Mouse (Mus musculus) left cerebral cortex, postnatal 10 days (tissue): ENCODE data around the gene Scgb3a1. TPM values are rescaled to one million over a fixed set of nuclear protein-coding genes. Genes with fewer than 3 reads are reported as not detected.

Source experiments
- DNase-seq, 2 experiments: peaks; one replicate each; pipeline ENCODE4 v3.0.0; 2021 to 2022; ENCODE audit warnings: low spot score in 2 of 2, mixed read lengths in 1 of 2; ENCODE audit errors: extremely low spot score in 1 of 2
- intact Hi-C: fragments of 180-260 bp; cut with DNase I; formaldehyde crosslinking; loops from one replicate; pipeline ENCODE4 v1.15.1; 2025
- total RNA-seq, 2 experiments: library from RNA; stranded (reverse); gene quantifications; 2 replicates each; pipeline ENCODE4 v1.2.3; 2021

The Scgb3a1 gene
- total RNA-seq, 2 experiments from 2014 or later, result not detected

DNA sequence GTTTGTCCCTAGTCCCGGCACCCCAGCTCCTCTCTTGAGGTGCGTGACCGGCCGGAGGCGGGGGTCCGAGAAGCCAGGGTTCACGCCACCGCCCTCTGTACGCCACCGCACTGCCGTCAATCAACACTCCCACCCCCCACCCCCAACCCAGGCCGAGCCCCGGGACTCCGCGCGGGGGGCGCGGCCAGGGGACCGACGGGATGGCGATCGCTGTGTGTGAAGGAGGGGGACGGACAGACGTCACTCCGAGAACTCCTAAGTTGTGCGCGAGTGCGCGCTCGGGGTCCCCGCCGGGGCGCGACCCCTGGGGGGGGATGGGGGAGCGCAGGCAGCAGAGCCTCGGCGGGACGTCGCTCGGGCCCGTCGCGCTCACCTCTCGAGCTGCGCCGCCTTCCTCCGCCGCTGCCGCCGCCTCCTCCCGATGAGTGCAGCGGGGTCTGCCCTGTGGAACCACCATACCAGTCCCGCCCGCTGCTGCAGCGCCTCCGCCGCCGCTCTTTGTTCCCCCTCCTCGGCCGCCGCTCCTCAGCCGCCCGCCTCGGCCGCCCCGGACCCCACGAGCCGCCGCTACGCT, 48.7 kb downstream of the Scgb3a1 start:
- DNase-seq, result peak in 1 of 2 experiments; percentile 68
- intact Hi-C loops, result loop anchor here (5.0 kb wide), 1 partner anchor 135 kb away; the partner anchor contains the start of gene Mapk9

DNA sequence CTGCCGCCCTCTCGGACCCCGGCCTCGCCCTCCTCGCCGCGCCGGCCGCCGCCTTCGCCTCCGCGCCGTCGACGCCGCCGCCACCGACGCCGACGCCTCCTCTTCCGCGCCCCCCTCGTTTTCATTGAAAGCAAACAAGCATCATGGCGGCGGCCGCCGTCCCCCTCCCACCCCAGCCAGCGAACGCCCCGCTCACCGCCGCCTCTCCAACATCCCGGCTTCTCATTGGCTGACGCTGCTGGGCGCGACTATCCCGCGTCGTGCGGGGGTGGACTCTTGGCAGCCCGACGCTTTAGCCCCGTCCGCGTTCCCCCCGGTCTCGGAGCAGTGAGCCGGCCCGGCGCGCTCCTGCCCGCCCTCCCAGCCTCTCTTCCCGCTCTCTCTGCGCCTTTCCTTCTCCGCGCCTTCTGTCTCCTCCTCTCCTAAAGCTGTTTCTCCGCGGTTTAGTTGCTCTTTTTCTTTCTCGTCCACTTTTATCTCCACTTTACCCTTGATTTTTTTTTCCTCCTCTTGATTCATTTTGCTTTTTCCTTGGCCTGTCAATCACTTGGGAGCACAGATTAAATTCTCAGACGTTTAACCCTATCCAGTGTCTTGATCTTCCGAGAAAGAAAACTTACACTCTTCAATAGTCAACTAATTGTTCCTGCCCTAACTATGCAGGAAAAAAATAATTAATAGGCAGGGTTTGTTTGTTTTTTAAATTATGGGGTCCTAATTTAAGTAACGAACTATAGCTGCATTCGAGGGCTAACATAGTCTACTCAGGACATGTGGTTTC, 49.3 kb downstream of the Scgb3a1 start, which contains the start of gene Cnot6:
Gene Cnot6 (minus strand): TSS at position 169 of the 781 bp plus-strand sequence.
- DNase-seq, result peak; percentile 96 to 99

DNA sequence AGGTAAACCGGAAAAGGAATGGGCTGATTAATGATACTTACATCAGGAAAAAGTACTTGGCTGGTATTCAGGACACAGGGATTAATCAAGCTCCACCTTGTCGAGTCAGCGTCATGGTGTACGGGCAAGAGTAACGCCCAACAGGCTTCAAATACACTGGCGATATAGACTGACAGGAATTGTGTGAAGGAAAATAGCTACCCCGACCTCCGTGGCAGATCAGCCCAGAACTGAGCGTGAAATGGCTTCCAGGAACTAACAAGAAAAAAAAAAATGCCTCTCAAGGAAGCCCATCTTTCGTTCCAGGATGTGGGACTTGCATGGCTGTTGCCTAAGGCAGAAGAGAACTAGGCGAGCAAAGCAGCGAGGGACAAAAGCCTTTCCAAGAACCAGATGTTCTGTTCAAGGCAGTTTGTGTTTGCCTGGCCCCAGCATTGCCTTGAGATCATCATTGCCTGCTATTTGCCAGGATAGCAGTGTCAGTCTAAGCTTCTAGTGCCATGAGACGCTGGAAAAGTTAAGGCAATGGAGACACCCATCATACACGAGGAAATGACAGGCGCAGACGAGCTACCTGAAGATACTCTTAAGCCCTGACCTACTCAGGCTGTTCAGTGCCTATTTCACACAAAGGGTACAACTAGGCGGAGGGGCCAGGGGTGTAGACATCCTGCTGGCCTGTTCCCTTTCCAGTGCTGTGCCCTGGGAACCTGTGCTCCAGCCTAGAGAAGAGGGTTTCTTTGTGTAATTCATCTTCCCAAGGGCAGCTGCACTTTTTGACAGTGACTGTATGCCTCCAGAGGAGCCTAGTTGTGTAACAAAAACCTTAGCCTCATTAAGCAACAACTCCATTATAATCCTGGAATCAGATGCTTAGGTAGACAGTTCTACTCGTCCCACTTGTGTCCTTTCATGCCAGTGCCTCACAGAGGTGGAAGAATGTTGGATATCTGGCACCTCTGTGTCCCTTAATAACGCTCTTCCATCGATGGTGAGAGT, 50.2 kb downstream of the Scgb3a1 start:
- intact Hi-C loops, result loop anchor here (5.0 kb wide), 1 partner anchor 134 kb away; the partner anchor contains the start of gene Mapk9
- DNase-seq, result no peak

More for the DNA sequence above, 49.3 kb downstream of the Scgb3a1 start, which contains the start of gene Cnot6:
- intact Hi-C loops, result loop anchor here (5.0 kb wide), 1 partner anchor 135 kb away; the partner anchor contains the start of gene Mapk9

Other genes starting within 250 kb of the Scgb3a1 start
- not detected for gene Olfr1389, start 240.5 kb upstream of the Scgb3a1 start, total RNA-seq
- under 1 TPM; 0.30 to 0.54 TPM for gene Olfr1388, start 227.0 kb upstream of the Scgb3a1 start, total RNA-seq
- not detected for gene Olfr1387, start 208.3 kb upstream of the Scgb3a1 start, total RNA-seq
- not detected for gene Olfr1386, start 198.6 kb upstream of the Scgb3a1 start, total RNA-seq
- gene Olfr1385, start 174.5 kb upstream of the Scgb3a1 start, total RNA-seq, result under 1 TPM in 1 of 2 experiments, not detected in 1; 0.11 TPM
- not detected for gene Olfr1384, start 156.9 kb upstream of the Scgb3a1 start, total RNA-seq
- under 1 TPM in 1 of 2 experiments, not detected in 1; 0.34 TPM for gene Olfr1383, start 144.0 kb upstream of the Scgb3a1 start, total RNA-seq
- gene Olfr1382, start 135.4 kb upstream of the Scgb3a1 start, total RNA-seq, result not detected
- not detected for gene Olfr1381, start 120.2 kb upstream of the Scgb3a1 start, total RNA-seq
- gene Olfr1380, start 106.7 kb upstream of the Scgb3a1 start, total RNA-seq, result not detected
- 1 to 10 TPM; 3.4 to 3.8 TPM for gene Flt4, start 54.3 kb upstream of the Scgb3a1 start, total RNA-seq
- 10 to 100 TPM; 47.6 to 48.9 TPM for gene Cnot6, start 49.1 kb downstream of the Scgb3a1 start, total RNA-seq
- gene Gfpt2, start 130.6 kb downstream of the Scgb3a1 start, total RNA-seq, result 1 to 10 TPM; 8.9 to 9.9 TPM
- 100 to 1,000 TPM; 202 to 212 TPM for gene Mapk9, start 183.1 kb downstream of the Scgb3a1 start, total RNA-seq
- 10 to 100 TPM; 17.5 to 20.2 TPM for gene Rasgef1c, start 238.2 kb downstream of the Scgb3a1 start, total RNA-seq